Mouse (Mus musculus): ENCODE data around the gene 1110051M20Rik.
"Not testable (repeated sequence)": the region's sequence is repeated elsewhere in the genome, so short reads cannot be mapped to it uniquely, and the experiment has no call there.

Gene 1110051M20Rik

GRCm38 (mm10) chr2:91444286-91444892 is at the start of gene 1110051M20Rik:
Gene 1110051M20Rik, minus strand, starts transcription at chr2:91444704.
- DNase-seq (ENCODE audit: low spot score): peak; percentile 84

GRCm38 (mm10) chr2:91493981-91494380 is 49.5 kb upstream of the 1110051M20Rik start:
- no peak for DNase-seq (ENCODE audit: low spot score)

- no peak for DNase-seq (ENCODE audit: low spot score)
Observed at GRCm38 (mm10) chr2:91492071-91492635, 47.6 kb upstream of the 1110051M20Rik start.

- not testable (repeated sequence) for DNase-seq (ENCODE audit: low spot score)
Observed at GRCm38 (mm10) chr2:91487295-91487694, 42.8 kb upstream of the 1110051M20Rik start.

- DNase-seq (ENCODE audit: low spot score): no peak
Observed at GRCm38 (mm10) chr2:91485256-91485655, 40.8 kb upstream of the 1110051M20Rik start.

GRCm38 (mm10) chr2:91484698-91485097 is 40.2 kb upstream of the 1110051M20Rik start:
- no peak for DNase-seq (ENCODE audit: low spot score)

GRCm38 (mm10) chr2:91480805-91481514 is 36.5 kb upstream of the 1110051M20Rik start:
- DNase-seq (ENCODE audit: low spot score): peak; percentile 70

- DNase-seq (ENCODE audit: low spot score): no peak
Observed at GRCm38 (mm10) chr2:91480399-91480801, 35.9 kb upstream of the 1110051M20Rik start.

- no peak for DNase-seq (ENCODE audit: low spot score)
Observed at GRCm38 (mm10) chr2:91476841-91477240, 32.3 kb upstream of the 1110051M20Rik start.

- no peak for DNase-seq (ENCODE audit: low spot score)
Observed at GRCm38 (mm10) chr2:91476251-91476661, 31.8 kb upstream of the 1110051M20Rik start.

- no peak for DNase-seq (ENCODE audit: low spot score)
Observed at GRCm38 (mm10) chr2:91475791-91476190, 31.3 kb upstream of the 1110051M20Rik start.

- DNase-seq (ENCODE audit: low spot score): no peak
Observed at GRCm38 (mm10) chr2:91474358-91474757, 29.9 kb upstream of the 1110051M20Rik start.

- peak; percentile 71 for DNase-seq (ENCODE audit: low spot score)
Observed at GRCm38 (mm10) chr2:91470055-91470647, 25.6 kb upstream of the 1110051M20Rik start.

GRCm38 (mm10) chr2:91467613-91468012 is 23.1 kb upstream of the 1110051M20Rik start:
- no peak for DNase-seq (ENCODE audit: low spot score)

GRCm38 (mm10) chr2:91465934-91466333 is 21.4 kb upstream of the 1110051M20Rik start:
- DNase-seq (ENCODE audit: low spot score): no peak

- no peak for DNase-seq (ENCODE audit: low spot score)
Observed at GRCm38 (mm10) chr2:91462681-91463080, 18.2 kb upstream of the 1110051M20Rik start.

- DNase-seq (ENCODE audit: low spot score): no peak
Observed at GRCm38 (mm10) chr2:91462196-91462595, 17.7 kb upstream of the 1110051M20Rik start.

GRCm38 (mm10) chr2:91461341-91461740 is 16.8 kb upstream of the 1110051M20Rik start:
- DNase-seq (ENCODE audit: low spot score): no peak

GRCm38 (mm10) chr2:91460771-91461170 is 16.3 kb upstream of the 1110051M20Rik start:
- no peak for DNase-seq (ENCODE audit: low spot score)

- no peak for DNase-seq (ENCODE audit: low spot score)
Observed at GRCm38 (mm10) chr2:91460076-91460475, 15.6 kb upstream of the 1110051M20Rik start.

GRCm38 (mm10) chr2:91458673-91459391 is 14.3 kb upstream of the 1110051M20Rik start:
- no peak for DNase-seq (ENCODE audit: low spot score)

- DNase-seq (ENCODE audit: low spot score): no peak
Observed at GRCm38 (mm10) chr2:91458252-91458672, 13.8 kb upstream of the 1110051M20Rik start.

Data from left cerebral cortex, adult 11 months (tissue).